Mouse (Mus musculus) skeletal muscle tissue, adult 2 months (tissue): Measurements from ENCODE around the gene Xiap.

ENCODE experiments used
- DNase-seq: peaks from one replicate; pipeline ENCODE4 v3.0.0-alpha.2; 2012; ENCODE audit warnings: low read depth, low spot score

The Xiap gene

DNA sequence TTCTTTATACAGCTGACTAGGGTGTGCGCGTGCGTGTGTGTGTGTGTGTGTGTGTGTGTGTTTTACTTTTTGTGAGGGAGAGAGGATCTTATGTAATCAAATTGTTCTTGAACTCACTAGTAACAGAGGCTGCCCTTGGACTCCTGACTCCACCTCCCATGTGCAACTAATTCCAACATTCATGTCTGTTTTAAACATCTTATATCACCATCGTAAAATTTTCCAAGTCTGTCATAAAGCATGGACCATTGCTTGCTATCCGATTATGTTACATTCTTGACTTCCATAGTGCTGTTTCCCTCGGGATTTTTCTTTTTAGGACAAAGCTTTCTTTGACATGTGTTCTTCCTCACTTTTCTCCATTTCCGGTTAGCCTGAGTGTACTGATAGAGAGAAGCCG lies 28.3 kb downstream of the Xiap start:
- DNase-seq, result no peak

DNA sequence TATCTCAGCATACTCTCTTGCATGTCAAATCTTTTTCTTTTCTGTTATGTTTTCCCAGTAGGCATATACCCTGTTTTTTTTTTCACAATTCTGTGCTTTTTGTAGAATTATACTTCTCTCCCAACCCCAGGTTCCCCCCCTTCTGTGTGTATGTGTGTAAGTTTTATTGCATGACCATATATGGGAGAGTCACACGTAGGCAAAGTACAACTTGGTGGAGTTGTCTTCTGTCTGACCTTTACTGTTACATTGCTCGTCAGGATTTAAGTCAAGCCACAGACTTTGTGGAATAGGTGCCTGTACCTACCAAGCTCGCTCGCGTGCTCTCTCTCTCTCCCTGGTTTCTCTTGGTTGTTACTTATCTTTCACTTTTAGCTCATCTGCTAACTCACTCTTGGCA lies 28.7 kb downstream of the Xiap start:
- no peak for DNase-seq

DNA sequence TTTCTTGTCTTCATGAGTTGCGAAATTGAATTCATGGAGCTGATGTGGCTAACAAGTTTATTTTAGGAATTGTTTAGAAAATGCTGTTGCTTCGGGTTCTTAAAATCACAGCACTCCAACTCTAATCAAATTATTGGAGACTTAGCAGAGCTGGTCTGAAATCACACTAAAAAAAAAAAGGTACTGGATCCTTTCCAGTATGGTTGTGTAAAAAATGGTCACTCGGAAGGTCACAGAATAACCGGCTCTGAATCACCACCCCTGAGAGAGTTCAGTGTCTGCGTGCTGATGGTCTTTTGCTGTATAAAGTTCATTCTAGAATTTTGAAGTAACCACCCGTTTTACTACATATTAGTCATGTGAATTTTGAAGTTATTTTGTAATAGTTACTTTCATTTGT lies 47.7 kb downstream of the Xiap start:
- DNase-seq, result peak; percentile 3

DNA sequence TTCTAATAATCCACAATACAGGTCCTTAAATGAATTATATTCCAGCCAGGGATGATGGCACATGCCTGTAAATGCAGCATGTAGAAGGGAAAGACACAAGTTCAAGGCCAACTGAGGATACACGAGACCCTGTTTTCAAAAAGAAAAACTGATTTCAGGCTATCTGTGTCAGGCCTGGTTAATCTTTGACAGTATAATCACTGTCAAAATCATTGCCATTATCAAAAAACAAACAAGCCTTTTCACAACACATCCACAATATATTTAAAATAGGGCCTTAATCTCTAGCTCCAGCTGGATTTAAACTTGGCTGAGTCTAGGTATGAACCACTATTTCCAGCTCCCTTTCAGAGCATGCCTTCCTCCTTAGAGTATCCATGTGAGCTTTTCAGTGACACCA lies 51.1 kb downstream of the Xiap start:
- DNase-seq, result no peak

DNA sequence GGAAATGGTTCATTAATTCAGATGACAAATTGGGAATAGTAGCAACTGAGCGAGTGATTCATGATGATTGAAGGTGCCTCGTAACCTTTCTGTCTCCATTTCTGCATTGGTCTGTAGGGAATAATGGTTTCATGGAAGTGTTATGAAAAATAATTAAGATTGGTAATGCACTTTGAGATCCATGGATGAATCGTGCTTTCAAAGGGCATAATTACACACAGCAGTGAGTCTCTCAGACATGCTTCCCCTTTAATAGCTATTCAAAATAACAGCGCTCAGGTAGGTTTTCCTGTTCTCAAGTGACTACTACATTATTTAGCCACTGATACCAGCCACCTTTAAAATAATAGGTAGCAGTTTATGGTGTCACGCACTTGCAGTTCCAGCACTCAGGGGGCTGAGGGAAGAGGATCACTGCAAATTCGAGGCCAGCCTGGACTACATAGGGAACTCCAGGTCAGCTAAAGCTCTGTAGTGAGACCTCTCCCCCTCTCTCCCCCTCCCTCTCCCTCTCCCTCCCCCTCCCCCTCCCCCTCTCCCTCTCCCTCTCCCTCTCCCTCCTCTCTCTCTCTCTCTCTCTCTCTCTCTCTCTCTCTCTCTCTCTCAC lies 60.1 kb downstream of the Xiap start:
- DNase-seq, result no peak

DNA sequence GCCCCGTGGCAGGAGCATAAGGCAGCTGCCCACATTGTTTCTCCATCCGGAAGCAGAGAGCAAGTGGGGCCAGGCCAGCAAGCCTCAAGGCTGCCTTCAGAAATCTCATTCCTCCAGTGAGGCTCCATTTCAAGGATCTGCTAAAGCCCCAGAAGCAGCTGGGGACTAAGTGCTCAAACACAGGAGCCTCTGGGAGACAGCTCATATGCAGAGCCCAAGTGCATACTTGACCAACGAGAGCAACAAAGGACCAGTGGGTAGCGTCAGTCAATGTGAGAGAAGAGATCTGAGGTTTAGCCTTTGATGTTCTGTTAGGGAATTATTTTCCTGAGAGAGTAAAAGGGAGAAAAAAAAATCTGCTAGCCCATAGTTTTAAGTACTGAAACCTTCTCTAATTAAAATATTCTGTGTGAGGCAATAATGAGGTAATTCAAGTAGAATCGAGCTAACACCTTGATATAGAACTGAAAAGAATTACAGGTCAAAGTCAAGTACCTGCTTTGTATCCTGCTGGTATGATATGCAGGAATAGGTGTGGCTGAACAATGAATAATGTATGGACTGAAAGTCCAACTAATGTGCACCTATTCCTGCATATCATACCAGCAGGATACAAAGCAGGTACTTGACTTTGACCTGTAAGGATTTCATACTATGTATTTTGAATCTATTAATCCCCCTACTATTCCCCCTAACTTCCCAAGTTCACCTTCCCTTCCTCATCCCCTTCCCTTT lies 65.7 kb downstream of the Xiap start:
- no peak for DNase-seq

DNA sequence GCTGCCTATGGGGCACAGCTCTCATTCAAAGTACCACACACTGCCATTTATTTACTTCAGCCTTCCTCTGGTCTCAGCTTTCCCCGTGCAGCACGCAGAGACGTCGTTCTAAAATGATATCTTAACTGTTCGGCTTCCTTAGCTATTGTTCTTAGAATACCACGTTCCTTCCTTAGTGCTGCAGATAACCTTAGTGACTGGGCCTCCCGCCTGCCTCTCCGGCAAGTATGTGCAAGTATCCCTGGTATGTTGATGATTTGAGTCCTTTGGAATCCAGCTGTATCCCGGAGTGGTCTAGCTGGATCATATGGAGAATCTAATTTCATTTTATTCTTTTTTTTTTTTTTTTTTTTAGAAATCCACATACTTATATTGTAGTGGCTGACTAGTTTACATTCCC lies 80.4 kb downstream of the Xiap start:
- no peak for DNase-seq

DNA sequence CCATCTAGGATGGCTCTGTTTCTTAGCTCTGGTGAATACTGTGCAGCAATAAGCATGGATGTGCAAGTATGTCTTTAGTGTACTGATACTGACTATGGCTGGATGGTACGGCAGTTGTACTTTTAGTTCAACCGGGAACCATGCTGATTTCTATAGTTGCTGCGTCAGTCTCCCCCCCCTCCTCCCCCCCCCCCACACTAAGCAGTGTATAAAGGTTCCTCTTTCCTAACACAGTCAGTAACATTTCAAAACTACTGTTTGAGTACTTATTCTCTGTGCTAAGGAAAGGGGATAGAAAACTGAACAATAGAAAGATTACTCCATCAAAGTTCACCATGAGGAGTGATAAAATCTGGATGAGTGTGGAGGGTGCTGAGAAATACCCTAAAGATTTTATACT lies 83.1 kb downstream of the Xiap start:
- DNase-seq, result no peak

DNA sequence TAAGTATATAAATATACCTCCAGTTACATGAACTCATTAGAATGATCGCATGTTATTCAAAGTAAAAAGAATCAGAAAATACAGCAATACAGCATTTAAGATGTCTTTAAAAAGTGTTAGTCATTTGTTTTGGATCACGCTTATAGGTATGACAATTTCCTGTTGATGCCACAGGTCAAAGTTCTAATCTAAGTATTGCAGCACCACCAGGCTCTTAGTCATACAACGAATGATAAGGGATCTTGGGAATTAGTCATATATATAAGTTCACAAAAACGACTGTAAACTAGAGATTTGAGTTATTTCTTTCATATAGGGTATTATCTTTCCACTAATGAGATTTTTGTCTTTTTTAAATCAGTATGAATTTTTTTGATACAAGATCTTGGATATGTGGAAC lies 84.5 kb downstream of the Xiap start:
- DNase-seq, result no peak

DNA sequence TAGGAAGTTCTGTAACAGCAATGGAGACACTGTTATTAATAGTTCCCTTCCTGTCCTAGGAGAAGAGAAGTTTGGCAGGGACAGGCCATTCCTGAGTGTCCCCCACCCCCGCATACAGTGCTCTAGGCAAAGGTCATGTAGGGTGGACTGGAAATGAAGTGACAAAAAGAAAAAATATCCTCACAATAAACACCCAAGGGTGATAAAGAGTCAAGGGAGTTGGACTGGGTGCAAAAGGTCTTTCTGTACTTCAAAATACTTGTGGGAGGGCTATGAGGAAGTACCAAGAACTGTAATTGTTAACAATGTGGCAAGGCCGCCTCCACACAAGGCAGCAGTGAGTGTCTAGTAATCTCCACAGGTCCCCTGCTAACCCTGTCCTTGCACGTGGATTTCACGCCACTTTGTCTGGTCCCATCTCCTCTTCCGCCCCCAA lies 88.6 kb downstream of the Xiap start:
- DNase-seq, result peak; percentile 30

DNA sequence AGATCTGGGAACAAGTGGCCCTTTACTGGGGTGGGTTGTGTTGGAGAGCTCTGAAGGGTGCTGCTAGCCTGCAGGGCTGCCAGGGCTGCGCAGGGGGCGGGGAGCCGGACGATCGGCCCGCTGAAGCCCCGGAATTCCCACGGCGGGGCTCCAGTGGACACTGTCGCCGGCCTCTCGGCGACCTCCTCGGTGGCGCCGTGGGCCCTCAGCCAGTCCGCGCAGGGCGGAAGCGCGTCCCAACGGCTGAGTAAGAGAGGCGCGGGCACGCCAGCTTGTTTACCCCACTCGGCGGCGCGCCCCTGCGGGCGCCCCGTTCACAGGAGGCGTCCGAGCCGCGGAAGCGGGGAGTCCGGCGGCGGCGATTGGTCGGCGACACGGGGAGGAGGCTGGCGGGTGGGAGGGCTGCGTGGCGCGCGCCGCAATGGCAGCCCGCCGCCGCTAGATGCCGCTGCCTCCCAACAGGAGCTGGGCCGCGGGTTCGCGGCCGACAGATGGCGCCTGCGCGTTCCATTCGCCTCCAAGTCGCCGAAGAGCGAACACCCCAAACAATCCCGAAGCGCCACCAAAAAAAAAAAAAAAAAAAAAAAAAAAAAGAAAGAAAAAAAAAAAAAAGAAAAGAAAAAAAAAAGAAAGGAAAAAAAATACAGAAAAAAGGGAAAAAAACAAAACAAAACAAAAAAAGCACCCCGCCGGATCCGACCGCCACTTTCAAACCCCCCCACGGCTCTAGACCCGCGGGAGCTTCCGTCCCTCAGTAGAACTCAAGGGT lies 89.5 kb downstream of the Xiap start, which contains the start of gene Stag2:
TSS of gene Stag2 (plus strand) at position 530 of the 769 bp plus-strand sequence.
- DNase-seq, result peak; percentile 92

DNA sequence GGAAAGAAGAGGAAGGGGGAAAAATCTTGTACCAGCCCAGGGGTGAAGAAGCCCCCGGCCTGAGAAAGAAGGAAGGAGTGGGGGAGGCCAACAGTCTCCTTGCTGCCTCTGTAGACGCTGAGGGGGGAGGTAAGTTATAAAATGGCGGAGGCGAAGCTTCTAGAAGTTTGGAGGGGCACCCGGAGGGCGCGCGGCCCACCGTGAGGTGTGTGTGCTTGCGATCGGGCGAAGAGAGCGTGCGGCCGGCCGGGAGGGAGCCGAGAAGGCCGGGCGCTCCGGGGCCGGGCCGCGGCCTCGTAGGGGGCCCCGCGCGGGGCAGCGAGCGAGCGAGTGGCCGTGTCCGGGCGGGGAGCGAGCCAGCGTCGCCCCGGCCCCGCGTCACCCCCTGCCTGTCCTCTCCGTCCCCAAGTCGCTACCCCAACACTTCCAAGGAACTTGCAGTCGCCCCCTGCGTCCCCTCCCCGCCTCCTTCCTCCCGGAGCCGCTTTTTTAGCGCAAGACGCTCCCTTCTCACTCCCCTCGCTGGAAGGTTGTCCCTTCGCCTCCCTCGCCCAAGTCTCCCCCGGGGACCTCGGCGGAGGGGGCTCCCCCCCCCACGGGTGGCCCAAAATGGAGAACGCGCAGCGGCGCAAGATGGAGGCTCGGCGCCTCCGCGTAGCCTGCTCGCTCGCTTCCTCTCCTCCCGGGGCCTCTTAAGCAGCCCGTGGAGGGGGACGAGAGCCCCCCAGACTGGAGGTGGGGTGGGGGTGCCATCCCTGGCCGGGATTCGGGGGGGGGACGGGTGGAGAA lies 90.3 kb downstream of the Xiap start:
- DNase-seq, result peak; percentile 63

DNA sequence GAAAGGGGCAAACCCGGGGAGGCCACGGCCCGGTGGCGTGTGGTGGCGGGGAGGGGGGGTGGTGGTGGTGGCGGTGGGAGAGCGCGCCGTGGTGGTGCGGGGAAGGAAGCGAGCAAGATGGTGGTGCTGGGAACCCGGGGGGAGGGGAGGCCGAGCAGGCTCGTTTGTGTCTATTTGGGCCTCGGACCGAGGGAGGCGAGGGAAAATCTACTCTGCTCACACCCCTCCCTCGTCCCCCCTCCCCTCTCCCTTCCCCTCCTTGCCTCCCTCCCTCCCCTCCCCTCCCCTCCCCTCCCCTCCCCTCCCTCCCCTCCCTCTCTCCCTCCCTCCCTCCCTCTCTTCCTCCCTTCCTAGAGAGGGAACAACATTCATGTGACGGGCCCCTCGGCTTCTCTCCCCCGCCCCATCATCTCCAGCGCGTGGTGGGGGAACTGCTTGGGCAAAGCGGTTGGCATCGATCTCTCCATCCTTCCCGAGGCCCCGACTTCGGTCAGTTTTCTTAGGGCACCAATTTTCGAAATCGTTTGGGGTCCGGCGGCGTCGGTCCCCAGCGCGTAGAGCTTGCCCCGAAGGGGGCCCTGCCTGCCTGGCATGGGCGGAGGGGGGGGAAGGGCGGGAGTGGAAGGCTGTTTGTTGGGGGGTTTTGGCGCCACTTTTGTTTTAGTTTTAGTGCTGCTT lies 91.0 kb downstream of the Xiap start:
- peak; percentile 84 for DNase-seq

DNA sequence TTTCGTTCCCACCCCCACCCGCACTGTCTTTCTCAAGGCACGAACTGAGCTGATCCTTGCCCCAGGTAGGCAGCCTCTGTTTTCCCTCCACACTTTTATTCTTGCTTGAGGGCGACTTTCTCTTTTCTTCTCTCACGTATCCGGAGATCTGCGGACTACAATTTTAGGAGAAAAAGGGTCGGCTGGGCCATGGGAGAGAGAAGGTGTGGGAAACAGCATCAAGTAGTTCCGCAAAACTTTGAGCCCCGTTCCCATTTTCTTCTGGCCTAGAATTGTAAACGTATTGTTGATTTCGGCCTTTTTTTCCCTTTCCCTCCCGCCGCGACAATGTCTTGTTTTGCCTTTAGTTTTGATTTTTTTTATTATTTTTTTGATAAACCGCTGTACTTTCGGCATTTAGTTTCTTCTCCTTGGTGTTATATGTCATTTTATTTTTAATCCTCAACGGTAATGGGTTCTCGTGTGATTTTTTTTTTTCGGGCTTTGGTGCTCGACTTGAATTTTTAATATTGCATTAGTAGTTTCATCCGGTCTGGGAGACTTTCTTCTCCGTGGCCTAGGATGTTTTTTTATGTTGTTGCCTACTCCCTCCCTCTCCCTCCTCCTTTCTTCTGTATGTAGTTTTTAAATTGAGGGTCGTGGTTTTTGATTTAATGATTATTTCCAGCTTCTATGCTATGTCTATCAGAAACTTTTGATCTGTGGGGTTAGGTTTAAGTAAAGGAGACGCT lies 91.7 kb downstream of the Xiap start:
- DNase-seq, result no peak

DNA sequence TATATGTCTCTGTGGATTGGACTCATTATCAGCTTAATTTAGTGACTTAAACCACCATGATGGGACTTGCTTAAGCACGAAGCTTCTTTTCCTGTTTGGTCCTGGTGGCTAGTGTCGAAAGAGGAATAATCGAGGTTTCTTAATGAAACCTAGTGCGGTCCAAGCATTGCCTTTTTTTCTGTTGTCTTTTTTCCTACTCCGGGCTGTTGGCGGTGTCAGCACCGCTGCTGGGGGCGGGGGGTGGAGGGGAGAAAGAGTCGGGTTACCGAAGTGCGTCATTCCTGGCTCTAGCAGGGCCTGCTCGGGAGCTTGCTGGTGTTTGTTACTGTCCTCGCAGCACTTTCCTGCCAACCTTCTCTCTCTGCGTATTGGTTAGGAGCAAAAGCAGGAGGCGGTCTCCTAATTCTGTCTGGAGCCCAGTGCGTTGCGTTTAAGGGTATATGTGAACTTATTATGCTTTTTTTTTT lies 92.5 kb downstream of the Xiap start:
- peak; percentile 92 for DNase-seq

DNA sequence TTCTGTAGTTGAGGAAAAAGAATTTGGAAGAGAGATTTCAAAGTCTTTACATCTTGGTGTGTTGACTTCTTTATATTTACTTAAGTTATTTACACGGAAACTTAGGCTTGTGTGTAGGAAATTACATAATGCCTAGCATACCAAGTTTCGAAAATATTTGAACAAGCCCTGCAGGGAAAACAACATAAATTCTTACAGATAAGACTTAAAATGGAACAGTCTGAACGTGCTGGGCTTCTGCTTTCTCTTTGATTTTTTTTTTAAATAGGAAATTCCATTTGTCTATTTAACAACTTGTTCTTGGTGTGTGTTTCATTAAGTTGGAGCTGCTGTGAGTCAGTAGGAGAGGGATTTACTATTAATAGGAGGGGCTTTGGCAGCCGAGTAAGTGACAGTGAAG lies 93.6 kb downstream of the Xiap start:
- DNase-seq, result no peak
